Mouse (Mus musculus) CH12.LX (cell line): ENCODE measurements around the gene Tial1. TPM values are rescaled to one million over a fixed set of nuclear protein-coding genes. Genes with fewer than 3 reads are reported as not detected.

ENCODE experiments used
- DNase-seq: peaks from one replicate; pipeline ENCODE4 v3.0.0-alpha.2; 2013; ENCODE audit errors: extremely low read depth
- H3K27ac ChIP-seq: 2 replicates; pipeline ENCODE4 v1.5.1; 2012; ENCODE audit warnings: low read depth, mild to moderate bottlenecking, control low read depth, moderate library complexity; ENCODE audit not compliant: insufficient read depth
- H3K27me3 ChIP-seq: replicated peaks from 2 replicates; pipeline ENCODE3; 2012; ENCODE audit warnings: inconsistent platforms
- H3K36me3 ChIP-seq, 2 experiments: replicated peaks in 1 of 2; 2 replicates each; pipeline versions ENCODE3 to v1.6.1; 2012; ENCODE audit warnings: inconsistent platforms in 1 of 2, low read length in 1 of 2, mild to moderate bottlenecking in 1 of 2, mixed read lengths in 1 of 2, moderate library complexity in 1 of 2; ENCODE audit not compliant: control insufficient read depth in 1 of 2, insufficient read depth in 1 of 2
- H3K4me1 ChIP-seq, 2 experiments: 2 replicates each; pipeline ENCODE4 v1.6.1; 2012; ENCODE audit warnings: inconsistent platforms in 1 of 2, moderate library complexity in 1 of 2; ENCODE audit not compliant: insufficient read depth in 2 of 2, control insufficient read depth in 1 of 2
- H3K4me2 ChIP-seq: 2 replicates; pipeline ENCODE4 v1.6.1; 2012; ENCODE audit warnings: low read depth, mild to moderate bottlenecking, control low read depth; ENCODE audit not compliant: poor library complexity, insufficient read depth, severe bottlenecking
- H3K4me3 ChIP-seq, 3 experiments: fragments of 150-350 bp in 1 of 3; sonication (generic) in 1 of 3; replicated peaks in 1 of 3; 2 replicates each; pipeline versions ENCODE3 to v1.5.1; 2011 to 2012; ENCODE audit warnings: low read depth in 2 of 3, low read length in 2 of 3, mild to moderate bottlenecking in 2 of 3, moderate library complexity in 2 of 3, control low read depth in 1 of 3, improper control_type of control experiment in 1 of 3, inconsistent platforms in 1 of 3, mixed read lengths in 1 of 3; ENCODE audit not compliant: poor library complexity in 1 of 3
- H3K79me2 ChIP-seq: replicated peaks from 2 replicates; pipeline ENCODE4 v1.6.1; 2012; ENCODE audit warnings: mild to moderate bottlenecking, moderate library complexity; ENCODE audit not compliant: control insufficient read depth, poor library complexity, insufficient read depth, severe bottlenecking; ENCODE audit errors: extremely low read depth
- H3K9ac ChIP-seq: 2 replicates; pipeline ENCODE4 v1.6.1; 2012; ENCODE audit warnings: low read depth, mild to moderate bottlenecking, control low read depth, moderate library complexity; ENCODE audit not compliant: insufficient read depth
- H3K9me3 ChIP-seq: replicated peaks from 2 replicates; pipeline ENCODE3; 2012; ENCODE audit warnings: low read length, inconsistent platforms, mixed read lengths
- BHLHE40 ChIP-seq: IDR thresholded peaks from 2 replicates; pipeline ENCODE4 v1.6.1; 2011; ENCODE audit warnings: mild to moderate bottlenecking, low read depth, low read length, improper control_type of control experiment
- CHD2 ChIP-seq: IDR thresholded peaks from 2 replicates; pipeline ENCODE4 v1.6.1; 2011; ENCODE audit warnings: low read length, improper control_type of control experiment
- CTCF ChIP-seq, 2 experiments: IDR thresholded peaks in 1 of 2; conservative IDR thresholded peaks in 1 of 2; 2 replicates each; pipeline ENCODE4 v1.5.1; 2011 to 2012; ENCODE audit warnings: low read depth in 2 of 2, low read length in 2 of 2, improper control_type of control experiment in 1 of 2, inconsistent platforms in 1 of 2, mild to moderate bottlenecking in 1 of 2, moderate library complexity in 1 of 2
- E2F4 ChIP-seq: IDR thresholded peaks from 2 replicates; pipeline ENCODE4 v1.6.1; 2011; ENCODE audit warnings: low read depth, low read length, improper control_type of control experiment; ENCODE audit not compliant: insufficient replicate concordance
- ETS1 ChIP-seq: conservative IDR thresholded peaks from 2 replicates; pipeline ENCODE4 v1.6.1; 2012; ENCODE audit warnings: low read depth, mild to moderate bottlenecking, inconsistent platforms, low read length, improper control_type of control experiment, moderate library complexity
- GABPA ChIP-seq: IDR thresholded peaks from 2 replicates; pipeline ENCODE4 v1.6.1; 2012; ENCODE audit warnings: low read depth, low read length, improper control_type of control experiment, inconsistent platforms; ENCODE audit not compliant: insufficient replicate concordance
- JUN ChIP-seq: IDR thresholded peaks from 2 replicates; pipeline ENCODE4 v1.6.1; 2011; ENCODE audit warnings: low read depth, mild to moderate bottlenecking, low read length, improper control_type of control experiment, moderate library complexity; ENCODE audit not compliant: insufficient read depth
- MYC ChIP-seq: IDR thresholded peaks from 2 replicates; pipeline ENCODE4 v1.6.1; 2011; ENCODE audit warnings: low read depth, mild to moderate bottlenecking, improper control_type of control experiment, low read length
- NRF1 ChIP-seq: IDR thresholded peaks from 2 replicates; pipeline ENCODE4 v1.6.1; 2014; ENCODE audit warnings: low read depth, mild to moderate bottlenecking, inconsistent platforms, low read length, improper control_type of control experiment, moderate library complexity
- PAX5 ChIP-seq: IDR thresholded peaks from 2 replicates; pipeline ENCODE4 v1.6.1; 2012; ENCODE audit warnings: low read length, inconsistent platforms, mixed read lengths
- POLR2A ChIP-seq: IDR thresholded peaks from 2 replicates; pipeline ENCODE4 v1.6.1; 2011; ENCODE audit warnings: low read depth, mild to moderate bottlenecking, improper control_type of control experiment, low read length
- POLR2AphosphoS2 ChIP-seq: IDR thresholded peaks from 2 replicates; pipeline ENCODE4 v1.6.1; 2011; ENCODE audit warnings: low read depth, low read length, improper control_type of control experiment
- RAD21 ChIP-seq: IDR thresholded peaks from 2 replicates; pipeline ENCODE4 v1.6.1; 2011; ENCODE audit warnings: low read depth, mild to moderate bottlenecking, low read length, improper control_type of control experiment, moderate library complexity
- SMC3 ChIP-seq: IDR thresholded peaks from 2 replicates; pipeline ENCODE4 v1.6.1; 2011; ENCODE audit warnings: low read depth, low read length, improper control_type of control experiment
- TBP ChIP-seq: conservative IDR thresholded peaks from 2 replicates; pipeline ENCODE4 v1.6.1; 2011; ENCODE audit warnings: low read depth, low read length, improper control_type of control experiment
- TCF12 ChIP-seq: IDR thresholded peaks from 2 replicates; pipeline ENCODE4 v1.6.1; 2014; ENCODE audit warnings: low read depth, mild to moderate bottlenecking, inconsistent platforms, low read length, improper control_type of control experiment
- USF1 ChIP-seq: IDR thresholded peaks from 2 replicates; pipeline ENCODE4 v1.6.1; 2014; ENCODE audit warnings: low read depth, mild to moderate bottlenecking, inconsistent platforms, low read length, improper control_type of control experiment
- USF2 ChIP-seq: conservative IDR thresholded peaks from 2 replicates; pipeline ENCODE4 v1.6.1; 2011; ENCODE audit warnings: low read depth, low read length, improper control_type of control experiment
- ZC3H11A ChIP-seq: IDR thresholded peaks from 2 replicates; pipeline ENCODE4 v1.6.1; 2012; ENCODE audit warnings: low read depth, mild to moderate bottlenecking, inconsistent platforms, low read length, improper control_type of control experiment
- ZKSCAN1 ChIP-seq: IDR thresholded peaks from 2 replicates; pipeline ENCODE4 v1.6.1; 2012; ENCODE audit warnings: low read depth, inconsistent platforms, low read length, improper control_type of control experiment, borderline replicate concordance
- ZMIZ1 ChIP-seq: IDR thresholded peaks from 2 replicates; pipeline ENCODE4 v1.6.1; 2012; ENCODE audit warnings: low read depth, mild to moderate bottlenecking, inconsistent platforms, low read length, improper control_type of control experiment
- dilution Hi-C: fragments of 300-500 bp; cut with MboI; formaldehyde crosslinking; loops from 2 replicates; pipeline ENCODE4 v1.14.3; 2020; ENCODE audit warnings: low sequenced_read_pairs; ENCODE audit not compliant: extremely low pct_unique_long_range_greater_than_20kb, extremely low pct_ligation_motif_present
- in situ Hi-C: fragments of 300-500 bp; cut with MboI; formaldehyde crosslinking; loops from 3 replicates; pipeline ENCODE4 v1.14.3; 2019; ENCODE audit warnings: low sequenced_read_pairs, low pct_ligation_motif_present, low pct_unique_long_range_greater_than_20kb, mixed read lengths
- polyA plus RNA-seq: library from polyadenylated mRNA; unstranded; fragments of >175 nt; gene quantifications from 2 replicates; pipeline ENCODE4 v1.2.1, GENCODE M21; 2012; ENCODE audit warnings: low read depth; ENCODE audit not compliant: insufficient read length
- total RNA-seq, 2 experiments: library from RNA; depleted of rRNA; stranded (reverse); fragments of 300-350 nt in 1 of 2; fragments of >200 nt in 1 of 2; gene quantifications; 2 replicates each; pipeline ENCODE4 v1.2.3; 2012 to 2014

The Tial1 gene
- total and polyA plus RNA-seq, 3 experiments, result 43.2 to 101 (median 52.9) TPM

DNA sequence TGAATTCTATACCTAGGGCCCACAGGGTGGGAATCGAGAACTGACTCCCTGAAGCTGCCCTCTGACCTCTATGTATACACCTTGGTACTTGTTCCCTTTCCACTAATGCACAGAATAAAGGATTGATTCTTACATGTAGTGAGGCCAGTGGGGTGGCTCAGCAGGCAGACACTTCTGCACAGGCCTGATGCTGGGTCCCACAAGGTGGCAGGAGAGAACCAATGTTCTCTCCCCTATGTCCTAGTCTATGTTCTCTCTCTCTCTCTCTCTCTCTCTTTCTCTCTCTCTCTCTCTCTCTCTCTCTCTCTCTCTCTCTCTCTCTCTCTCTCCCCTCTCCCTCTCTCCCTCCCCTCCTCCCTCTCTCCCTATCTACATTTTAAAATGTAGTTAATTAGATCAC is 28.3 kb downstream of the Tial1 start:
- H3K36me3 ChIP-seq, result no peaks in the 10 kb centered on the region
- H3K9ac ChIP-seq, result no peak overlapping the region
- no peaks in the 10 kb centered on the region for H3K4me1 ChIP-seq
- no peaks in the 10 kb centered on the region for H3K27me3 ChIP-seq
- no peak overlapping the region for H3K4me2 ChIP-seq
- dilution Hi-C loops, result no loop called here
- H3K27ac ChIP-seq, result no peak overlapping the region
- no peak overlapping the region for H3K4me3 ChIP-seq
- TF ChIP-seq RAD21 (peak; percentile 57), CHD2 (no peak), ZC3H11A (no peak), CTCF (conservative IDR thresholded peaks at IDR 0.05 in 1 of 2, IDR thresholded peaks at IDR 0.05 in 1 of 2; ENCODE audit: low read depth in 2 of 2, low read length in 2 of 2) (peak in 1 of 2 experiments; percentile 60; a peak in 2 of 4 replicates), ETS1 (no peak), BHLHE40 (no peak), USF1 (no peak), SMC3 (peak; percentile 58)
- no peaks in the 10 kb centered on the region for H3K9me3 ChIP-seq
- H3K79me2 ChIP-seq, result no peaks in the 10 kb centered on the region
- in situ Hi-C loops, result no loop called here
- no peak for DNase-seq

DNA sequence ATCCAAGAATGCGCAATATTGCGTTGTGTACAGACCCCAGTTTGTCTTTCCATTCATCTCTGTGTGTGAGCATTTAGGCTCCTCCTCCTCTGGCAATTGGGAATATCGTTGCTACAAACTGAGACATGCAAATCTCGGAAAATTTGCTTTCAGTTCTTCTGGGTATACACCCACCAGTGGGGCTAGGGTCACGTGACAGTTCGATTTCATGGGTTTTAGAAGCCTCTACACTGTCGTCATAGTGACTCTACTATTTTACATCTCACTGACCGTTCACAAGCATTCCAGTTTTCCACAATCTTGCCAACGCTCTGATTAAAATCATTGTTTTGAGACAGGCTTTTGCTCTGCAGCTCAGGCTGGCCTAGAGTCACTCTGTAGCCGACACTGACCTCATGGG is 28.9 kb downstream of the Tial1 start:
- dilution Hi-C loops (no loop called here), in situ Hi-C loops (no loop called here)
- H3K9me3 ChIP-seq, result no peaks in the 10 kb centered on the region
- DNase-seq, result no peak
- H3K36me3 ChIP-seq, result no peaks in the 10 kb centered on the region
- H3K4me3 ChIP-seq, result no peak overlapping the region
- no peaks in the 10 kb centered on the region for H3K27me3 ChIP-seq
- no peaks in the 10 kb centered on the region for H3K4me1 ChIP-seq
- peak; percentile 54 for TF ChIP-seq USF1
- TF ChIP-seq USF2, result peak; percentile 43; the same call in 1 of the 2 replicates
- no peak for TF ChIP-seq TBP
- no peak overlapping the region for H3K27ac ChIP-seq
- H3K9ac ChIP-seq, result no peak overlapping the region
- no peaks in the 10 kb centered on the region for H3K79me2 ChIP-seq
- H3K4me2 ChIP-seq, result peak overlapping the region; percentile 57; the same call in 1 of the 2 replicates

GRCm38 (mm10) chr7:128422491-128422890 is 39.0 kb downstream of the Tial1 start:
- no peak overlapping the region for H3K27ac ChIP-seq
- H3K36me3 ChIP-seq, result no peaks in the 10 kb centered on the region
- H3K4me2 ChIP-seq, result no peak overlapping the region
- H3K4me3 ChIP-seq, result no peak overlapping the region
- peaks cover 0 to 7% of the 10 kb centered on the region in 2 experiments; a peak in 2 of 4 replicates for H3K4me1 ChIP-seq
- H3K9me3 ChIP-seq, result no peaks in the 10 kb centered on the region
- no peak for TF ChIP-seq GABPA
- TF ChIP-seq ZMIZ1, result no peak
- TF ChIP-seq POLR2A, result no peak
- no peak for TF ChIP-seq E2F4
- no peak for TF ChIP-seq BHLHE40
- TF ChIP-seq MYC, result no peak
- no peak for TF ChIP-seq JUN
- no peak for TF ChIP-seq POLR2AphosphoS2
- TF ChIP-seq PAX5, result no peak
- TF ChIP-seq CHD2, result no peak
- no peak for TF ChIP-seq ZKSCAN1
- TF ChIP-seq TBP, result no peak
- no peak for TF ChIP-seq ZC3H11A
- TF ChIP-seq TCF12, result no peak
- TF ChIP-seq CTCF (conservative IDR thresholded peaks at IDR 0.05 in 1 of 2, IDR thresholded peaks at IDR 0.05 in 1 of 2; ENCODE audit: low read depth in 2 of 2, low read length in 2 of 2), result no peak
- TF ChIP-seq NRF1, result no peak
- H3K27me3 ChIP-seq, result peaks cover 33% of the 10 kb centered on the region
- in situ Hi-C loops, result no loop called here
- no peak overlapping the region for H3K9ac ChIP-seq
- no peaks in the 10 kb centered on the region for H3K79me2 ChIP-seq
- dilution Hi-C loops, result no loop called here
- no peak for DNase-seq
